Mouse (Mus musculus) C2C12 (cell line): Measurements from ENCODE around the gene Glis3. TPM values are rescaled to one million over a fixed set of nuclear protein-coding genes. Genes with fewer than 3 reads are reported as not detected.

Source experiments
- H3K27me3 ChIP-seq: one replicate; pipeline ENCODE4 v1.6.1; 2011; ENCODE audit not compliant: control insufficient read depth, insufficient read depth, insufficient read length
- H3K36me3 ChIP-seq: one replicate; pipeline ENCODE4 v1.6.1; 2011; ENCODE audit not compliant: control insufficient read depth, insufficient read depth
- H3K4me3 ChIP-seq: one replicate; pipeline ENCODE4 v1.5.1; 2011; ENCODE audit warnings: mild to moderate bottlenecking, control low read depth; ENCODE audit not compliant: poor library complexity, insufficient read depth, severe bottlenecking
- H3K79me2 ChIP-seq: one replicate; pipeline ENCODE4 v1.6.1; 2011; ENCODE audit not compliant: control insufficient read depth, insufficient read depth
- H3K79me3 ChIP-seq: one replicate; pipeline ENCODE4 v1.6.1; 2011; ENCODE audit warnings: low read depth, control low read depth
- H3ac ChIP-seq: one replicate; pipeline ENCODE3; 2011; ENCODE audit warnings: low read depth; ENCODE audit not compliant: control insufficient read depth, insufficient read length
- CEBPB ChIP-seq: IDR thresholded peaks from one replicate; pipeline ENCODE4 v1.6.1; 2011; ENCODE audit warnings: low read depth, mild to moderate bottlenecking, control low read depth, moderate library complexity
- CTCF ChIP-seq: IDR thresholded peaks from one replicate; pipeline ENCODE4 v1.5.1; 2011; ENCODE audit not compliant: control insufficient read depth, insufficient read depth, insufficient read length
- FOSL1 ChIP-seq: IDR thresholded peaks from one replicate; pipeline ENCODE4 v1.8.0; 2011; ENCODE audit warnings: mild to moderate bottlenecking, low read length; ENCODE audit not compliant: poor library complexity, insufficient read depth, severe bottlenecking
- MAX ChIP-seq: IDR thresholded peaks from one replicate; pipeline ENCODE4 v1.6.1; 2011; ENCODE audit warnings: mild to moderate bottlenecking, control low read depth
- MYOD1 ChIP-seq: IDR thresholded peaks from one replicate; pipeline ENCODE4 v1.6.1; 2011; ENCODE audit warnings: low read depth; ENCODE audit not compliant: control insufficient read depth, insufficient read length
- MYOG ChIP-seq: IDR thresholded peaks from one replicate; pipeline ENCODE4 v1.6.1; 2011; ENCODE audit not compliant: control insufficient read depth, insufficient read length; ENCODE audit errors: extremely low read depth
- USF1 ChIP-seq: IDR thresholded peaks from one replicate; pipeline ENCODE4 v1.6.1; 2011; ENCODE audit warnings: low read depth, mild to moderate bottlenecking, control low read depth, moderate library complexity
- polyA plus RNA-seq: library from polyadenylated mRNA; unstranded; fragments of >200 nt; fragmentation: generic; extraction: Trizol; gene quantifications from one replicate; pipeline ENCODE4 v1.2.1, GENCODE M21; 2012; ENCODE audit warnings: missing spikeins

Glis3 gene
- polyA plus RNA-seq, 1 experiment, result 2.9 TPM

GRCm38 (mm10) chr19:28454331-28454730 is 225.5 kb downstream of the Glis3 start:
- no peak for TF ChIP-seq MAX
- TF ChIP-seq USF1, result no peak
- no peak for TF ChIP-seq MYOD1
- TF ChIP-seq CEBPB, result no peak
- no peak for TF ChIP-seq CTCF
- TF ChIP-seq FOSL1, result no peak
- no peak for TF ChIP-seq MYOG
- no peaks in the 10 kb centered on the region for H3K27me3 ChIP-seq
- no peaks in the 10 kb centered on the region for H3K79me2 ChIP-seq

DNA sequence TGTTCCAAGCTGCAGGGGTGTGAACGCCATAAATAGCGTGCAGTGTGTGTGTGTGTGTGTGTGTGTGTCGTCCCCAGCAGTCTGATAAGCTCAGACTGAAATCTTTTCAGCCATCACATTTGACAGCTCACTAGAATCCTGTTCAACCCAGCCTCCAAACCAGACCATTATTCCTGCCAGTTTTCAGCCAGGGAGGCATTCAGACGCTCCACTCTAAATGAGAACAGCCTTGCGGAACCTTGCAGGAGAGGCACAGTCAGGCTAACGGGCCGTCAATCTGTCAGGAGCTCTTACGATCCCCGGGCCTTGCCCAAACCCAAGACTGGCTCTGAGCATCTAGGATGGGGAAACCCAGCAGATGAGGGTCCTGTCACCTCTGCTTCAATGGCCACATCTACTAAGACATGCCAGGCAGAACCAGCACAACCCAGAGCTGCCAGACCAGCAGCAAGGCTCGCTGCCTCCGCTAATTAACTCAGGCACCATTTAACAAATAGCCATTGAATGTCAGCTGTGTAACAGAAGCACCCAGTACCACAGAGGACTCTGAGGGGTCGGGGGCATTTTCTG is 226.8 kb downstream of the Glis3 start:
- no peaks in the 10 kb centered on the region for H3K36me3 ChIP-seq
- no peaks in the 10 kb centered on the region for H3K79me2 ChIP-seq
- no peak for TF ChIP-seq MYOG
- no peak for TF ChIP-seq USF1
- TF ChIP-seq CEBPB, result no peak
- no peak for TF ChIP-seq FOSL1
- no peak for TF ChIP-seq CTCF
- TF ChIP-seq MAX, result no peak
- TF ChIP-seq MYOD1, result no peak
- no peaks in the 10 kb centered on the region for H3K79me3 ChIP-seq
- H3K27me3 ChIP-seq, result no peaks in the 10 kb centered on the region
- H3ac ChIP-seq, result no peak overlapping the region
- no peak overlapping the region for H3K4me3 ChIP-seq

More at GRCm38 (mm10) chr19:28454331-28454730, 225.5 kb downstream of the Glis3 start:
- no peak overlapping the region for H3ac ChIP-seq
- no peak overlapping the region for H3K4me3 ChIP-seq
- no peaks in the 10 kb centered on the region for H3K36me3 ChIP-seq
- H3K79me3 ChIP-seq, result no peaks in the 10 kb centered on the region

GRCm38 (mm10) chr19:28448811-28449210 is 231.1 kb downstream of the Glis3 start:
- H3K27me3 ChIP-seq, result no peaks in the 10 kb centered on the region
- no peaks in the 10 kb centered on the region for H3K79me3 ChIP-seq
- H3K36me3 ChIP-seq, result no peaks in the 10 kb centered on the region
- no peak overlapping the region for H3ac ChIP-seq
- no peak overlapping the region for H3K4me3 ChIP-seq
- TF ChIP-seq USF1 (no peak), CEBPB (no peak), MYOD1 (no peak), MAX (no peak), FOSL1 (no peak), CTCF (no peak), MYOG (no peak)
- H3K79me2 ChIP-seq, result no peaks in the 10 kb centered on the region

DNA sequence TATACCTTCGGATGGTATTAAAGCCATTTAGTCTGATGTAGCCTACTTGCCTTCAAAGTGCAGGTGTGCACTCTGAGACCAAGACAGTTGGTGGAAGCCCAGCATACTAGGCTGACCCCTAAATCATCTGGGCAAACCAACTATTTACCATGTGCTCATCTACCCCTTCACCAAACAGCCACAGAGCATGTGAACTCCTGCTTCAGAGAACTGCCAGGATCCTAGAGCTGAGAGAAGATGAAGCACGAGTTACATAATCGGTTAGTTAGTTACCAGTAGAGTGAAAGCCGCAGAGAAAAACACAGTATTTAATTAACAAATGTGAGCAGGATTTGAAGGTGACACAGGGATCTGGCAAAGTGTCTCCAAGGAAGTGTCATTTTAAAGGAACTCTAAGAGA is 237.7 kb downstream of the Glis3 start:
- no peak overlapping the region for H3K4me3 ChIP-seq
- TF ChIP-seq FOSL1 (no peak), CEBPB (no peak), MYOG (no peak), MYOD1 (no peak), MAX (no peak), CTCF (no peak), USF1 (no peak)

DNA sequence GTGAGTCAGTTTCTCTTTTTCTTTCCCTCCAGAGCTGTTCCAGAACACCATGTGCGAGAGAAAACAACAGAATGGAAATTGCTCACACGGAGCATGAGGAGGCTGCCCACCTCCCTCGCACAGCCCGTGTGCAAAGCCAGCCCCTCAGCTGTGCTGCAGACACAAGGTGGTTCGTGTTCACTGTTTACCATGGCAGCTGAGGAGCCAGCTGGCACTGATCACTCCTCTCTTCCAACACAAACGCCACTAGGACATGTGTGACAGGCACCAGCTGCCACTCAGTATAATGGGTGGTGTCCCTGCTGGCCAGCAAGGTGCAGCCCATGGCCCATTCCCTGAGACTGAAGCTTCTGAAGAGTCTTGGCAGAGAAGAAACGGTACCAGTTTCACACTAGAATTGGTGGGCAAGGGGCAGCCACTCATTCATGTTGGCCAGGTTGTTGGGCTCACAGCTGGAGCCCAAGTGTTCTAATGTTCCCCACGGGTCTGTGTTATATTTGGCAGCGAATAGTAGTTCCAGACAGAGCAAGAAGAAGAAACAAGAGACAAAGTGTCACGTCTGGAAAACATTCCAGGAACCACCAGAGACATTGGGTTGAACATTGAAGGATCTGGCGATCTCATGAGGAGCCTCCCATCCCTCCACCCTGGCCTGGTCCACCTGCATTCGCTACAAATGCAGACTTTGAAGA is 243.3 kb downstream of the Glis3 start:
- Histone ChIP-seq H3K79me2 (no peaks in the 10 kb centered on the region), H3K36me3 (no peaks in the 10 kb centered on the region), H3K4me3 (no peak overlapping the region), H3K79me3 (no peaks in the 10 kb centered on the region), H3K27me3 (no peaks in the 10 kb centered on the region), H3ac (no peak overlapping the region)
- TF ChIP-seq USF1 (no peak), MYOG (no peak), FOSL1 (no peak), CTCF (no peak), MYOD1 (no peak)

More for the DNA sequence above, 237.7 kb downstream of the Glis3 start:
- Histone ChIP-seq H3ac (no peak overlapping the region), H3K79me3 (no peaks in the 10 kb centered on the region), H3K36me3 (no peaks in the 10 kb centered on the region), H3K27me3 (no peaks in the 10 kb centered on the region), H3K79me2 (no peaks in the 10 kb centered on the region)
